Mouse (Mus musculus) CD4-positive helper T cell, adult 2 months (primary cell): ENCODE measurements around the gene Etnk2.

Source experiments
- DNase-seq: peaks from one replicate; pipeline ENCODE4 v3.0.0-alpha.2; 2012; ENCODE audit warnings: low read depth, missing footprints, low spot score

Gene Etnk2

GRCm38 (mm10) chr1:133416472-133416871 is 53.1 kb downstream of the Etnk2 start:
- no peak for DNase-seq

- DNase-seq: no peak
These were observed 53.7 kb downstream of the Etnk2 start for GRCm38 (mm10) chr1:133417113-133417512.

- no peak for DNase-seq
These were observed 54.2 kb downstream of the Etnk2 start for GRCm38 (mm10) chr1:133417539-133417938.

GRCm38 (mm10) chr1:133418164-133418800 is 54.9 kb downstream of the Etnk2 start:
- DNase-seq: no peak

GRCm38 (mm10) chr1:133419178-133419834 is 55.9 kb downstream of the Etnk2 start:
- DNase-seq: no peak

- DNase-seq: no peak
These were observed 57.1 kb downstream of the Etnk2 start for GRCm38 (mm10) chr1:133420491-133420890.

- DNase-seq: no peak
These were observed 57.7 kb downstream of the Etnk2 start for GRCm38 (mm10) chr1:133421061-133421460.

- DNase-seq: no peak
These were observed 58.7 kb downstream of the Etnk2 start for GRCm38 (mm10) chr1:133421975-133422570.

- DNase-seq: no peak
These were observed 59.3 kb downstream of the Etnk2 start for GRCm38 (mm10) chr1:133422615-133423161.

GRCm38 (mm10) chr1:133423166-133423542 is 59.8 kb downstream of the Etnk2 start:
- no peak for DNase-seq

GRCm38 (mm10) chr1:133423543-133424480 is 60.4 kb downstream of the Etnk2 start, which contains the start of gene Sox13:
Gene Sox13 (minus strand): TSS chr1:133424377.
- no peak for DNase-seq

GRCm38 (mm10) chr1:133424547-133425140 is 61.3 kb downstream of the Etnk2 start:
- DNase-seq: no peak
